Comparison of ENCODE assay signal across 9 mouse cellular contexts in genomic region chr8:71340625-71341024, GRCm38 (mm10). TPM values are rescaled to one million over a fixed set of nuclear protein-coding genes. Genes with fewer than 3 reads are reported as not detected.
DNase-seq lines count a peak whose midpoint lies in the region; ATAC-seq and TF ChIP-seq lines count a peak whose summit lies in the region.
"Had no signal": no experiment of that assay in that cellular context is flagged by ENCODE, and none has a peak within 500 bp of the region (broad histone marks: within the 10 kb centered on the region; RNA-seq: fewer than 3 reads in every experiment).

No protein-coding gene starts in this region.

- no peak for ATAC-seq in midbrain, embryonic 15.5 days (replicated peaks)
- no peak for ATAC-seq in liver, embryonic 14.5 days (ENCODE audit: insufficient read depth)
- ATAC-seq in forebrain, embryonic 13.5 days = no peak

- H3K27ac ChIP-seq in midbrain, embryonic 10.5 days (replicated peaks) = no peak overlapping the region
- no peak overlapping the region for H3K27ac ChIP-seq in midbrain, embryonic 15.5 days
- no peak overlapping the region for H3K27ac ChIP-seq in liver, embryonic 14.5 days
- no peak overlapping the region for H3K27ac ChIP-seq in forebrain, embryonic 13.5 days

- no peak overlapping the region for H3K9ac ChIP-seq in midbrain, embryonic 15.5 days
- no peak overlapping the region for H3K9ac ChIP-seq in liver, embryonic 14.5 days (replicated peaks)
- H3K9ac ChIP-seq in forebrain, embryonic 13.5 days = no peak overlapping the region

- H3K27me3 ChIP-seq in midbrain, embryonic 10.5 days (ENCODE audit: low read depth, poor library complexity, severe bottlenecking) = no peaks in the 10 kb centered on the region
- H3K27me3 ChIP-seq in midbrain, embryonic 15.5 days (replicated peaks) = no peaks in the 10 kb centered on the region
- no peaks in the 10 kb centered on the region for H3K27me3 ChIP-seq in liver, embryonic 14.5 days (ENCODE audit: control insufficient read depth, insufficient read depth, low read length)
- H3K27me3 ChIP-seq in forebrain, embryonic 13.5 days = no peaks in the 10 kb centered on the region

- TF ChIP-seq CTCF in liver, embryonic 14.5 days (IDR thresholded peaks at IDR 0.05; ENCODE audit: low read depth) = peak; percentile 60

- no peak overlapping the region for H3K4me3 ChIP-seq in midbrain, embryonic 10.5 days
- no peak overlapping the region for H3K4me3 ChIP-seq in midbrain, embryonic 15.5 days
- no peak overlapping the region for H3K4me3 ChIP-seq in liver, embryonic 14.5 days (ENCODE audit: insufficient read depth in 1 of 2, low read depth in 2 of 2, low read length in 2 of 2)
- no peak overlapping the region for H3K4me3 ChIP-seq in forebrain, embryonic 13.5 days

- no peaks in the 10 kb centered on the region for H3K4me1 ChIP-seq in midbrain, embryonic 10.5 days
- H3K4me1 ChIP-seq in midbrain, embryonic 15.5 days = no peaks in the 10 kb centered on the region
- H3K4me1 ChIP-seq in liver, embryonic 14.5 days (replicated peaks; ENCODE audit: control insufficient read depth in 2 of 2, insufficient read depth in 2 of 2, low read length in 1 of 2) = no peaks in the 10 kb centered on the region
- no peaks in the 10 kb centered on the region for H3K4me1 ChIP-seq in forebrain, embryonic 13.5 days

- no peak overlapping the region for H3K4me2 ChIP-seq in midbrain, embryonic 15.5 days
- no peak overlapping the region for H3K4me2 ChIP-seq in liver, embryonic 14.5 days (ENCODE audit: low read depth)
- H3K4me2 ChIP-seq in forebrain, embryonic 13.5 days = no peak overlapping the region

- H3K9me3 ChIP-seq in midbrain, embryonic 10.5 days (replicated peaks) = no peaks in the 10 kb centered on the region
- H3K9me3 ChIP-seq in midbrain, embryonic 15.5 days = no peaks in the 10 kb centered on the region
- H3K9me3 ChIP-seq in liver, embryonic 14.5 days (ENCODE audit: control insufficient read depth, low read length) = no peaks in the 10 kb centered on the region
- no peaks in the 10 kb centered on the region for H3K9me3 ChIP-seq in forebrain, embryonic 13.5 days (replicated peaks)
- H3K9me3 ChIP-seq: G1E had no signal

- H3K36me3 ChIP-seq in midbrain, embryonic 10.5 days = peaks cover 71% of the 10 kb centered on the region
- H3K36me3 ChIP-seq in midbrain, embryonic 15.5 days (replicated peaks) = peaks cover 24% of the 10 kb centered on the region; the same call in 1 of the 2 replicates
- H3K36me3 ChIP-seq in liver, embryonic 14.5 days (replicated peaks; ENCODE audit: control insufficient read depth, insufficient read depth, low read depth) = no peaks in the 10 kb centered on the region
- H3K36me3 ChIP-seq in forebrain, embryonic 13.5 days (ENCODE audit: poor library complexity, severe bottlenecking) = peaks cover 68% of the 10 kb centered on the region

- WGBS in midbrain, embryonic 10.5 days = 76% methylated on average over 5 of the region's 5 CpGs
- WGBS in midbrain, embryonic 15.5 days = 71% methylated on average over 5 of the region's 5 CpGs
- WGBS in liver, embryonic 14.5 days (ENCODE audit: insufficient replicate concordance) = 69% methylated on average over 5 of the region's 5 CpGs
- 73% methylated on average over 5 of the region's 5 CpGs for WGBS in forebrain, embryonic 13.5 days

- TF ChIP-seq EP300 in liver, embryonic 14.5 days (IDR thresholded peaks at IDR 0.05; ENCODE audit: low read depth) = no peak

- peak; percentile 20 for DNase-seq in cerebellum, adult 11 months
- DNase-seq in cerebellum, adult 11-12 months = no peak
- DNase-seq in midbrain, embryonic 10.5 days (ENCODE audit: low spot score) = peak; percentile 32
- DNase-seq in cerebellum, postnatal 25 days = peak; percentile 34 to 64
- DNase-seq in liver, embryonic 14.5 days (ENCODE audit: low read depth in 3 of 3, low spot score in 3 of 3) = peak; percentile 9 to 31 (median 22)
- DNase-seq in thymus, postnatal 14 days = peak; percentile 56

RNA-seq across cellular contexts. Expression of gene Use1, which starts 26.0 kb away (rescaled TPM):
- polyA plus RNA-seq in midbrain, embryonic 10.5 days (2016; fragmentation: Nextera tagmentation; extraction: Ambion mirVana) = 68.5 and 74.3 TPM in 2 replicates
- polyA plus RNA-seq in midbrain, embryonic 15.5 days (2015; fragmentation: Nextera tagmentation; extraction: Ambion mirVana) = 117 and 119 TPM in 2 replicates
- polyA plus RNA-seq in liver, embryonic 14.5 days (2012; rRNA removed) = 41.9 and 57.2 TPM in 2 replicates
- 46.5 and 48.2 TPM in 2 replicates for polyA plus RNA-seq in liver, embryonic 14.5 days (2014; fragmentation: Nextera tagmentation; extraction: Ambion mirVana)
- 95.8 and 99.4 TPM in 2 replicates for polyA plus RNA-seq in forebrain, embryonic 13.5 days (2015; fragmentation: Nextera tagmentation; extraction: Ambion mirVana)

RNA-seq across cellular contexts. Expression of gene Ocel1, which starts 30.5 kb away (rescaled TPM):
- 4.9 and 6.1 TPM in 2 replicates for polyA plus RNA-seq in midbrain, embryonic 10.5 days (2016; fragmentation: Nextera tagmentation; extraction: Ambion mirVana)
- polyA plus RNA-seq in midbrain, embryonic 15.5 days (2015; fragmentation: Nextera tagmentation; extraction: Ambion mirVana) = 6.5 and 6.8 TPM in 2 replicates
- polyA plus RNA-seq in liver, embryonic 14.5 days (2012; rRNA removed) = 2.8 and 3.1 TPM in 2 replicates
- polyA plus RNA-seq in liver, embryonic 14.5 days (2014; fragmentation: Nextera tagmentation; extraction: Ambion mirVana) = 1.9 and 2.8 TPM in 2 replicates
- polyA plus RNA-seq in forebrain, embryonic 13.5 days (2015; fragmentation: Nextera tagmentation; extraction: Ambion mirVana) = 3.6 and 4.5 TPM in 2 replicates

RNA-seq across cellular contexts. Expression of gene Nr2f6, which starts 41.1 kb away (rescaled TPM):
- 74.7 and 110 TPM in 2 replicates for polyA plus RNA-seq in midbrain, embryonic 10.5 days (2016; fragmentation: Nextera tagmentation; extraction: Ambion mirVana)
- polyA plus RNA-seq in midbrain, embryonic 15.5 days (2015; fragmentation: Nextera tagmentation; extraction: Ambion mirVana) = 25.0 and 28.7 TPM in 2 replicates
- 20.8 and 23.4 TPM in 2 replicates for polyA plus RNA-seq in liver, embryonic 14.5 days (2012; rRNA removed)
- polyA plus RNA-seq in liver, embryonic 14.5 days (2014; fragmentation: Nextera tagmentation; extraction: Ambion mirVana) = 19.1 and 22.4 TPM in 2 replicates
- 11.6 and 12.9 TPM in 2 replicates for polyA plus RNA-seq in forebrain, embryonic 13.5 days (2015; fragmentation: Nextera tagmentation; extraction: Ambion mirVana)

RNA-seq across cellular contexts. Expression of gene Ushbp1, which starts 55.0 kb away (rescaled TPM):
- 5.0 and 6.3 TPM in 2 replicates for polyA plus RNA-seq in midbrain, embryonic 10.5 days (2016; fragmentation: Nextera tagmentation; extraction: Ambion mirVana)
- polyA plus RNA-seq in midbrain, embryonic 15.5 days (2015; fragmentation: Nextera tagmentation; extraction: Ambion mirVana) = 7.4 and 7.7 TPM in 2 replicates
- 3.1 and 3.5 TPM in 2 replicates for polyA plus RNA-seq in liver, embryonic 14.5 days (2012; rRNA removed)
- polyA plus RNA-seq in liver, embryonic 14.5 days (2014; fragmentation: Nextera tagmentation; extraction: Ambion mirVana) = 1.5 and 1.9 TPM in 2 replicates
- polyA plus RNA-seq in forebrain, embryonic 13.5 days (2015; fragmentation: Nextera tagmentation; extraction: Ambion mirVana) = 3.7 and 4.2 TPM in 2 replicates

RNA-seq across cellular contexts. Expression of gene Babam1, which starts 56.0 kb away (rescaled TPM):
- polyA plus RNA-seq in midbrain, embryonic 10.5 days (2016; fragmentation: Nextera tagmentation; extraction: Ambion mirVana) = 112 TPM in 2 replicates
- 101 and 102 TPM in 2 replicates for polyA plus RNA-seq in midbrain, embryonic 15.5 days (2015; fragmentation: Nextera tagmentation; extraction: Ambion mirVana)
- 53.6 and 61.2 TPM in 2 replicates for polyA plus RNA-seq in liver, embryonic 14.5 days (2012; rRNA removed)
- polyA plus RNA-seq in liver, embryonic 14.5 days (2014; fragmentation: Nextera tagmentation; extraction: Ambion mirVana) = 50.6 and 52.3 TPM in 2 replicates
- 99.2 and 101 TPM in 2 replicates for polyA plus RNA-seq in forebrain, embryonic 13.5 days (2015; fragmentation: Nextera tagmentation; extraction: Ambion mirVana)
